Mouse (Mus musculus): ENCODE measurements around the gene Psmf1. TPM values are rescaled to one million over a fixed set of nuclear protein-coding genes. Genes with fewer than 3 reads are reported as not detected.
A peak's percentile ranks its signal among the peaks of the same experiment; 100 is the strongest.

Gene Psmf1
- total RNA-seq, 2 experiments from 2014 or later: 25.7 to 26.3 TPM

GRCm38 (mm10) chr2:151739081-151739480 is 4.9 kb downstream of the Psmf1 start:
- intact Hi-C loops (cut with DNase I): no loop called here
- DNase-seq: no peak

- DNase-seq: no peak
- intact Hi-C loops (cut with DNase I): no loop called here
These were observed 5.5 kb downstream of the Psmf1 start for GRCm38 (mm10) chr2:151738460-151738859.

DNA sequence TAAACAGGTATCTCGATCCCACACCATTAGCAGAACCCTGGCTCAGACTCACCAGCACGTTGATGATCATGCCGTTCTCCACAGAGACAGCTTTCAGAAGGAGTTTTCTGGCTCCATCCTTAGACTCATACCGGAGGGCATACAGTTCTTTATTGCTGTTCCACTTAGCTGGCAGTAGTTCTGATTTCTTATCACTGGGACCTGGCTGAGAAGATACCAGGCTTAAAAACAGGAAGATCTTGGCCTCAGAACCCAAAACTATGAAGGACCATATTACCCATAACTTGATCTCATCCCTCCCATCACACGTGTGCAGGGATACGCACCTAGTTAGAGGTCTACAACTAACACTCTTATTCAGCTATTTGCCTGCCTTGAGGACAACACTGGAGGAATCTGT is 8.6 kb downstream of the Psmf1 start:
- intact Hi-C loops (cut with DNase I): no loop called here
- no peak for DNase-seq

DNA sequence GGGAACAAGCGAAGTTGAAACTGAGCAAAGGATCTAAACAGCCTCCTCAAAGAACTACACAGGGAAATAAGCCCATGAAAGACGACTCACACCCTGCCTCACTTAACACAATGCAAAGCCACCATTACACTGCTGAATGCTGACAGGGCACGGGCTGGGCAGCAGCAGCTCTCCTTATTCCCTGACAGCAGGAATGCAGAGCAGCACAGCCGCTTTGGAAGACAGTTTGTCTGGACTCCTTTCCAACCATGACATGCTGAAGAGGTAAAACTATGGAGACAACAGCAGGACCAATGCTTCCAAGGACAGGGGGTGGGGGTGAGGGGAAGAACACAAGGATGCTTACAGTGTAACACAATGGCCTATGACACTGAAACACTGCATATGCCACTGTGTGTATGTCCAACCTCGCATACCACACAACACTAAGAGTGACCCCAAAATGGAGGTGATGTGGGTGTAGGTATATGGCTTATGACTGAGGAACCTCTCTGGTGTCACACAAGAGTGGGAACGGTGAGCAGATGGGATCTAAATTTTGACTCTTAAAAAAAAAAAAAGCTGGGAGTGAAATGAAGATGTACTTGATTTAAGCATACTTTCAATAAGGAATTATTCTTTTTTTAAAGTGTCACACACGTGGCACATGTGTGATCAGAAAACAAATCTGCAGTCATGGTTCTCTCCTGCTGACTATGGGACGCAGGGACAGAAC is 10.7 kb downstream of the Psmf1 start:
- DNase-seq: no peak
- intact Hi-C loops (cut with DNase I): no loop called here

DNA sequence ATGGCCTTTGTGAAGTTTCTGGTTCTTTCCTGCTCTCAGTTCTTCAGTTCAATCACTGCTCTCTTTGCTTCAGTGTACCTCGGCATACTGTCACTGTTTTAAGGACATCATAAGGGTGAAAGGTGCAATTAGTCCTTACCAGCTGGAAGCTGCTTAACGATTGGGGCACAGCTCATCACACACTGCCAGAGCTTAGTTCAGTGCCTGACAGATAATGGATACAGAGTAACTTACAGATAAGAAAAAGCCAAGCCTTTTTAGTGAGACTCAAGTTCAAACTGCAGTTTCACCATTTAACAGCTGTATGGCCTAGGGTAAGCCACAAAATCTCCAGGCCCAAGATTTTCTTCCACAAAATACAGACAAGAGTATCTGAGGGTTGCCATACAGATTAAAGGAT is 19.9 kb downstream of the Psmf1 start:
- intact Hi-C loops (cut with DNase I): no loop called here
- DNase-seq: no peak

GRCm38 (mm10) chr2:151716318-151717055 is 27.5 kb downstream of the Psmf1 start:
- DNase-seq: no peak
- intact Hi-C loops (cut with DNase I): no loop called here

- DNase-seq: no peak
- intact Hi-C loops (cut with DNase I): no loop called here
These were observed 28.5 kb downstream of the Psmf1 start for GRCm38 (mm10) chr2:151715526-151715925.

DNA sequence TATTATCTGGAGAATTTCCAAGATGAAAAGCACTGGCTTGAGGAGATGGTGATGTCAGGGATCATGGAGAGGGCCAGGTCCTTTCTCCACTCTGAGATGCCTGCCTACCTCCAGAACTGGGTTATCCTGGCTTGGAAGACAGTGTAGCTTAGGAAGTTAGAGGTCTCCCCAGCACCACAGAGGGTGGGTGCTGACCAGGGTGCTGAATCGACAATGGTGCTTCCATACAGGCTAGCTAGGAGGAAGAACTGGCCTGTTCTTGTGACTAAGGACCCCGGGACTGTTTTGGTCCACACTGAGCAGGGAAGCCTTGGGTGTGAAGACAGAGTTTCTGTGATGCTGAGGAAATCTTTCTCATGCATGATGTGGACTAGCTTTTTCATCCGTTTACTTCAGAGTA is 31.3 kb downstream of the Psmf1 start:
- intact Hi-C loops (cut with DNase I): no loop called here
- peak; percentile 16 to 48 for DNase-seq

DNA sequence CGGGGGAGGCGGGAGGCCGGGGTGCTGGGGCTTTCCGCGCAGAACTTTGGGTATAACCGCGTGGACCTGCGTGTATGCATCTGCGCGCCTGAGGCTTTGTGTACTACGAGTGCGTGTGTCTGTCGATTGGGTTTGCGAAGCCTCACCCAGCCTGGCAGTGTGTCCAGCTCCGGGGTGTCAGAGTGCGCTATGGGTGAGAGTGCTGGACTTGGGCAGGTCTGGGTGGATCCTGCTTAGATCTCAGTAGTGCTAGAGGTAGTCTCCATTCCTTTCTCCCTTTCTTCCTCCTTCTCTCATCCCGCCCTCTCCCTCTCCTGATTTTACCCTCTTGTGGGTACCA is 41.2 kb downstream of the Psmf1 start:
- intact Hi-C loops (cut with DNase I): no loop called here
- no peak for DNase-seq

DNA sequence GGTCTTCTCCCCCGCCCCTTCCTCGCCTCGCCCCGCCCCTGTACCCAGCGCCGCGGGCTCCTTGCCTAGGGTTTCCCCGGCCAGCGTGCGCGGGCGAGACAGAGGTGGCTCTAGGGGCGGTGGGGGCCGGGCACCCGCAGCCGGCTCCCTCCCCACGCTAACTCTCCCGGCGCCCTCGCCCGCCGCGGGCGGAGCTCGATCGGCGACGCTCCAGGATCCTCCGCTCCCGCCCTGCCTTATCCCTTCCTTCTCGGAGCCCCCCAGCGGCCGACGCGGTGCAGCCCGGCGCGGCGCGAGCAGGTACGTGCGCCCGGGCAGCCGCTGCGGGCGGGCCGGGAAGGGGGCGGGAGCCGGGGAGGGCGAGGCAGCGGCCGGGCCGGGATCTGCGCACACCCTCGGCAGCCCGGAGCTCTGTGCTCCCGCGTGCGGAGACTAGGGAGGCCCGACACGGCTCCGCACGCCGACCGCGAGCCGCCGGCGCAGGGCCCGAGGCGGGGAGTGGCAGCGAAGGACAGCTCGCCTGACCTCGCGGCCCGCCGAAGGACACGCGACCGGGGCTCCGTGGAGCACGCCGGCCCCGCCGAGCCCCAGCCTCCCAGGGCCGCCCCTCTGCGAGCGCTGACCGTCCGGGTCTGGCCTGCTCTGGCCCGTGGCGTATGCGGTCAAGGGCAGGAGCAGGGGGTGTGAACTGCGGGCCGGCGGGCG is 41.7 kb downstream of the Psmf1 start:
- DNase-seq: peak; percentile 55 to 58
- intact Hi-C loops (cut with DNase I): no loop called here

DNA sequence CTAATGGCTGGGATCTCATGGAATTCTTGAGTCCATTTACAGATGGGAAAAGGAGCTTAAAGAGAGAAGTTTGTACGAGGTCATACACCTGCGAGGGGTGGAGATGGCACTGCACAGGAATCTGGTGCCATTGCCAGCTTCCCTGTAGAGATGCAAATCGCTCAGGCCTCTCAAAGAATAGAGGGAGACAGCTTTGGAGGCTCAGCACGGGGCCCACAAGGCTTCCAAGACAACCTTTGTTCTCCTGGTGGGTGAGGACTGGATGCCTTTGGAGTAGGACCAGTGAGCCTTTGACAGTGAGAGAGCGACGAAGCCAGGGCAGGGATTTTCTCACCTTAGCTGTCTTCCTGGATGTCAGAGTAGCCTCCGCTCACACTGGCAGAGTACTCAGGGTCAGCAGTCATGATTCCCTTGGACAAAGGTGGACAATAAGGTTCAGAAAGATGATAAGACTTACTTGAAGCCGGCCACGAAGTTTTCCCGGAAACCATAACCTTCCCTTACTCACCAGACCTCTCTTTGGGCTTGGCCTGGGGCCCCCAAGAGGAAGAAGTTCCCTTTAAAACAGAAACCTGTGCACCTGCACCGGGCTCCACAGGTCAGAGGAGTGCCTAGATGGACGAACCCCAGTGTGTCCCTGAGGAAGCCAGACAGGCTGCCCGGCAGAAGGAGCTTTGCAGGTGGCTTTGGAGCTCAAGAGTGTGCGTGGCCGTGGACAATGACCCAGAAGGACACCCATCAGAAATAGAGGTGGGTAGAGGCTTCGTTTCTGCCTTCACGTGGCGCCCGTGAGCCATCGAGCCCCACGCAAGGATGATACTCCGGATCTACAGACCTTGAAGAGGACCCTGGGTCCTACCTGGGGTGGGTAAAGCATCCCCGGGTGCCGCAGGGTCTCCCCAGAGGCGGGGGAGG is 42.5 kb downstream of the Psmf1 start, which contains the start of gene Tmem74b:
TSS of gene Tmem74b (plus strand) at position 778 of the 915 bp plus-strand sequence.
- DNase-seq: peak in 1 of 2 experiments; percentile 5
- intact Hi-C loops (cut with DNase I): no loop called here

GRCm38 (mm10) chr2:151682976-151683375 is 61.0 kb downstream of the Psmf1 start:
- intact Hi-C loops (cut with DNase I): loop anchor here (5.0 to 10.0 kb wide), 3 partner anchors 98 to 191 kb away; partner anchors contain the start of gene Nsfl1c
- DNase-seq: no peak

DNA sequence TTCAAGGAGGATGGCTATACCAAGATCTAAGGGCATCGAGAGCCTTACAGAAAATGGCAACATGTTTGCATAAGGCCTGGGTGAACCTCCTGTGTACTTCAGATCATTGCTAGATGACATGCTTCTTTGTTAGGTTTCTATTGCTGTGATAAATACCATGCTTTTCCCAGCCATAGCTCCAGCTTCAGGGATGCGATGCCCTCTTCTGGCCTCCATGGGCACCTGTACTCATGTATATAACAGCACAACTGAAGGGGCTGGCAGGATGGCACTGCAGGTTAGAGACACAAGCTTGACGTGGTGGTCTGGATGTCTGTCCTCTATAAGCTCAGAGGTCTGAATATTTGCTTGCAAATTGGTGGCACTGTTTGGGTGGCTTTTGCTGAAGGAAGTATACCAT is 61.6 kb downstream of the Psmf1 start:
- intact Hi-C loops (cut with DNase I): loop anchor here (5.0 to 10.0 kb wide), 3 partner anchors 98 to 190 kb away; partner anchors contain the start of gene Nsfl1c
- DNase-seq: peak in 1 of 2 experiments; percentile 8

DNA sequence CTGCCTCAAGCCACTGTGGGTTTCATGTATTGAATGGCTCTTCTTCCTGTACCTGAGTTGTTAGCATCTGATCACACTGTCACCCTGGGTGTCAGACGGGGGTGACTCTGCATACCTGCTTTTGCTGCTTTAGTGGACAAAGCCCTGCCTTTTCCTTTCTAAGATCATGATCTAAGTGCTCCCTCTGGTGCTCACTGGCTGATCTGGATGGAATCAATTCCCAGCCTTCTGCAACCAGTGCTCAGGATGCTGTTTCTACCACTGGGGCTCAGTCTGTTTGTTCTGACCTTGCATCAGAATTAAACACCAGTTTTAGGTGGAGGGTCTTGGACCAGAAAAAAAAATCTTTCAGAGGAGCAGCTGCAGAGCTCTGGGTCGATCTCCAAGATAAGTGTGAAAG is 67.8 kb downstream of the Psmf1 start:
- intact Hi-C loops (cut with DNase I): no loop called here

GRCm38 (mm10) chr2:151670968-151671329 is 73.0 kb downstream of the Psmf1 start:
- intact Hi-C loops (cut with DNase I): no loop called here
- DNase-seq: no peak

More for the DNA sequence above, 67.8 kb downstream of the Psmf1 start:
- DNase-seq: no peak

- intact Hi-C loops (cut with DNase I): no loop called here
- no peak for DNase-seq
These were observed 73.7 kb downstream of the Psmf1 start for GRCm38 (mm10) chr2:151670026-151670967.

- no peak for DNase-seq
- intact Hi-C loops (cut with DNase I): no loop called here
These were observed 75.6 kb downstream of the Psmf1 start, which contains the start of gene Rad21l for GRCm38 (mm10) chr2:151668433-151668832. Rad21l (minus strand) TSS chr2:151668533.
